In the genomic region with DNA sequence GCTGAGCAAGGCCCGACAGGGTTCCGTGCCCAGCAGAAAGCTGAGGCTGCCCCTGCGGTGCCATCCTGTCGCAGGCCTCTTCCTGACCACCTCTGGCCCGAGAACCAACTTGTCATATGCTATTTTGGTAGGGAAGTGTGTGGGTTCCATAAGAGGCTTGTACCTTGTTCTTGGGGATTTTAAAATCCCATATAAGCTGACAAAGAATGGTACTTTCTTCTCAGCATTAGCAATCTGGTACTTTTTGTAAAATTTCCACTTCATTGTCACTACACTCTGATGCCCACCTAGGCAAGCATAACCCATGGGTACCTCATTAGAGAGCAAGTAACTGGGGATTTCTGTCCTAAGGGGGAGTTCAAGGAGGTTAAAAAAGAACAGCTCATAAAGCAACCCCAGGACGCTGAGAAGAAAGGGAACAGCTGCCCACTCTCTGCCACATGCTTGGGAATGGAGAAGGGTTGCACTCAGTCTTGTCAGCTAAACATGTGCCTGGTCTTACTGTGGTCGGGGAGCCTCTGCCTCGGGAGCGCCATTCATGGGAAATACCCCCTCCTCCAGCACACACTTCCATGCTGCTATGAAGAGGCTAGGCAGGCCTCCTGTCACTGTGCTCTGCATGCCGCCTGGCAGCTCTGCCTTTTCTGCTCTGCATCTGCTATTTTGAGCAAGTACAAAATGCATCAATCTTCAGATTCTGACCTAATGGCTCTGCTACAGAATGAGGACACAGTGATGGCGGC, we compare ENCODE assay signal across 10 mouse cellular contexts. TPM values are rescaled to one million over a fixed set of nuclear protein-coding genes. Genes with fewer than 3 reads are reported as not detected.
DNase-seq lines count a peak whose midpoint lies in the region; ATAC-seq and TF ChIP-seq lines count a peak whose summit lies in the region.
"Had no signal": no experiment of that assay in that cellular context is flagged by ENCODE, and none has a peak within 500 bp of the region (broad histone marks: within the 10 kb centered on the region; RNA-seq: fewer than 3 reads in every experiment).

No protein-coding gene starts in this region.

- TF ChIP-seq CTCF in left cerebral cortex, adult 2 months (IDR thresholded peaks at IDR 0.05) = no peak

- no peaks in the 10 kb centered on the region for H3K9me3 ChIP-seq in hindbrain, embryonic 13.5 days
- no peaks in the 10 kb centered on the region for H3K9me3 ChIP-seq in neural tube, embryonic 12.5 days
- H3K9me3 ChIP-seq: stomach, embryonic 15.5 days had no signal

- H3K4me1 ChIP-seq in hindbrain, embryonic 13.5 days (replicated peaks) = peaks cover 43% of the 10 kb centered on the region
- H3K4me1 ChIP-seq in neural tube, embryonic 12.5 days = peaks cover 27% of the 10 kb centered on the region
- H3K4me1 ChIP-seq: stomach, embryonic 15.5 days had no signal

- peak; percentile 35 to 42 for DNase-seq in cerebellum, postnatal 25 days
- no peak for DNase-seq in cerebellum, adult 9-11 months
- no peak for DNase-seq in left cerebral cortex, adult 2 months (ENCODE audit: extremely low spot score in 1 of 2, low spot score in 2 of 2)
- no peak for DNase-seq in left cerebral cortex, adult 9 months (ENCODE audit: low spot score in 2 of 2)
- no peak for DNase-seq in spleen, postnatal 14 days (ENCODE audit: low spot score in 2 of 2)
- no peak for DNase-seq in Muller cell, postnatal 12 days (ENCODE audit: inconsistent ontology term)
- DNase-seq: kidney, adult 9 months had no signal

- no peak overlapping the region for H3K4me3 ChIP-seq in left cerebral cortex, adult 2 months
- no peak overlapping the region for H3K4me3 ChIP-seq in hindbrain, embryonic 13.5 days
- H3K4me3 ChIP-seq in neural tube, embryonic 12.5 days = no peak overlapping the region
- H3K4me3 ChIP-seq: stomach, embryonic 15.5 days had no signal

- intact Hi-C loops in left cerebral cortex, adult 2 months (cut with DNase I) = no loop called here

- H3K36me3 ChIP-seq in hindbrain, embryonic 13.5 days = no peaks in the 10 kb centered on the region
- H3K36me3 ChIP-seq in neural tube, embryonic 12.5 days = no peaks in the 10 kb centered on the region
- H3K36me3 ChIP-seq: stomach, embryonic 15.5 days had no signal

- peak overlapping the region; percentile 80 for H3K27ac ChIP-seq in left cerebral cortex, adult 2 months
- peak overlapping the region; percentile 86 for H3K27ac ChIP-seq in hindbrain, embryonic 13.5 days
- H3K27ac ChIP-seq in neural tube, embryonic 12.5 days = 0 out of 2 replicates have a peak overlapping the region, but pooled peaks have one; percentile 6
- H3K27ac ChIP-seq: stomach, embryonic 15.5 days had no signal

- H3K27me3 ChIP-seq in hindbrain, embryonic 13.5 days = no peaks in the 10 kb centered on the region
- H3K27me3 ChIP-seq in neural tube, embryonic 12.5 days (replicated peaks) = no peaks in the 10 kb centered on the region
- H3K27me3 ChIP-seq: stomach, embryonic 15.5 days had no signal

- H3K4me2 ChIP-seq in hindbrain, embryonic 13.5 days = peak overlapping the region; percentile 4; the same call in 1 of the 2 replicates
- H3K4me2 ChIP-seq in neural tube, embryonic 12.5 days (replicated peaks) = 0 out of 2 replicates have a peak overlapping the region, but pooled peaks have one; percentile 20
- H3K4me2 ChIP-seq: stomach, embryonic 15.5 days had no signal

- ATAC-seq in hindbrain, embryonic 13.5 days (ENCODE audit: low FRiP score) = peak; percentile 15; the same call in 1 of the 2 replicates
- peak; percentile 23; the same call in 1 of the 2 replicates for ATAC-seq in neural tube, embryonic 12.5 days (ENCODE audit: low FRiP score, low read depth)

- WGBS in hindbrain, embryonic 13.5 days = 46% methylated on average over 11 of the region's 11 CpGs
- 46% methylated on average over 11 of the region's 11 CpGs for WGBS in neural tube, embryonic 12.5 days

- H3K9ac ChIP-seq in hindbrain, embryonic 13.5 days = peak overlapping the region; percentile 56; the same call in 1 of the 2 replicates
- H3K9ac ChIP-seq in neural tube, embryonic 12.5 days = no peak overlapping the region
- H3K9ac ChIP-seq: stomach, embryonic 15.5 days had no signal

RNA-seq across cellular contexts. Expression of a gene that starts 21.7 kb away (rescaled TPM):
- 100 to 1,000 TPM; 329 to 334 TPM for total RNA-seq in left cerebral cortex, adult 2 months (2021)
- 93.2 and 105 TPM in 2 replicates for polyA plus RNA-seq in hindbrain, embryonic 13.5 days (2015; fragmentation: Nextera tagmentation; extraction: Ambion mirVana)
- 73.1 and 74.2 TPM in 2 replicates for polyA plus RNA-seq in neural tube, embryonic 12.5 days (2016; fragmentation: Nextera tagmentation; extraction: Ambion mirVana)

Comparison
In these comparisons a context has a peak if more than half of its experiments do, and no peak if none do; other contexts are left out.
1. DNase-seq: peak in cerebellum, postnatal 25 days (2 of 2); none in cerebellum, adult 9-11 months (single experiment), left cerebral cortex, adult 2 months (0 of 2), left cerebral cortex, adult 9 months (0 of 2), spleen, postnatal 14 days (0 of 2) and Muller cell, postnatal 12 days (single experiment).
2. H3K27ac ChIP-seq: peak in every context shown above with its lines; median percentile 86 in hindbrain, embryonic 13.5 days; 80 in left cerebral cortex, adult 2 months; 6 in neural tube, embryonic 12.5 days.